Mouse (Mus musculus): ENCODE data around the gene Slc15a5.

DNA sequence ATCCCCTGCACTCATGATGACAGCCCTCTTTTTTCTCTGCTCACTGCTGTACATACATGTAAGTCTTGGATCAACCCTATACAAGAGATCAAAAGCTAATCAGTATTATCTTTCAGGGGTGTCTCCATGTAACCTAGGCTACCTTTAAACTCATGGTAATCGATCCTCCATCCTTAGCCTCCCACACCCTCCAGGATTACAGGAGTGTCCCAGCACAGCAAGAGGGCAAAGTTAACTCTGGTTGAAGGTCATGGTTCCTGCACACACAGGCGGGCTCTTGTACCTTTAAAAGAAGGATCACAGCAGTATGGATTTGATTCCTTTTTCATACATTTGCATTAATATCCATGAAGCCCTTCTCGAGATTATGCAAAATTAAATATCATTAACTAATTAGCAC, 19.9 kb upstream of the Slc15a5 start:
- TF ChIP-seq CTCF (IDR thresholded peaks at IDR 0.05; ENCODE audit: low read depth) (no peak), EP300 (optimal IDR thresholded peaks at IDR 0.05) (no peak)

Measured in stomach, postnatal 0 days (tissue).